Mouse (Mus musculus): ENCODE data around the gene Commd3.
A peak's percentile ranks its signal among the peaks of the same experiment; 100 is the strongest.

The Commd3 gene

DNA sequence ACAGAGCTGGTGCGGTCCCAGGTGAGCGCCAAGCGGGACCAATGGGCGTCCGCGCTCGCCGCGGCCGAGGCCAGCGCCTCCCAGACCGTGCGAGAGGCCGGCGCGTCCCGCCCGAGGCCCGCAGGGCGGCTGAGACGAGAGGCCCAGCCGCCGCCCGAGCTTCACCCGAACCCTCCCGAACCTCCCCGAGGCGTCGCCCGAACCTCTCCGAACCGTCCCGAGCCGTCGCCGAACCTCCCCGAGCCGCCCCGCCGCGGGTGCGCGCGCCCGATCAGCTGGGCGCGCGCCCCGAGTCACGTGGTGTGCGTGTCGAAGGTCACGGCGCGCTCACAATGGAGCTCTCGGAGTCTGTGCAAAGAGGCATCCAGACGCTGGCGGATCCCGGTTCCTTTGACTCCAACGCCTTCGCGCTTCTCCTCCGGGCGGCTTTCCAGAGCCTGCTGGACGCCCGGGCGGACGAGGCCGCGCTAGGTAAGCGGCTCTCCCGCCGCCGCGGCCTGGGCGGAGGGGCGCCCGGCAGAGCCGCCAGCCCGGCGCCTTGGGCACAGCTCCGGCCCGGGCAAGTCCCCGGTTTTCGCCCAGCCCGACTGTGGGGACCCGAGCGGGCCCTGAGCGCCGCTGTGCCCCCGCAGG lies at the start of gene Commd3:
Gene Commd3 (plus strand): TSS at position 252 of the 633 bp plus-strand sequence.
- DNase-seq, result peak; percentile 85 to 89

DNA sequence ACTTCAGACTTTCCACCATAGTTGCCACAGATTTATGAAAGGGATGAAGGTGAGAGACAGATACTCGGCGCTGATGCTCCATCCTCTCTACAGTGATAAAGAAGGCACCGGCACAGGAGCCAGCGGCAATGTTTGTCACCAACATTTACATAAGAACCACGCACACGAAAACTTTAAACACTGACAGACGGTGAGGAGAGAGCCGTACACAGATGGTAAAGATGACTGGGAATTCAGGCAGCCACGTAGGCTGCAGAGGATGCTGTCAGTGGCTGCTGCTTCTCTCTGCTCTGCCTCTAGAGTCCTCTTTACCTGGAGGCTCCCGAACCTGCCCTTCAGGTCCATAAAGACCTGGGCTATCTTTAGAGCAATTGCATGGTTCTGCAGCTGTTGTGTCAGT lies 49.0 kb upstream of the Commd3 start:
- no peak for DNase-seq

DNA sequence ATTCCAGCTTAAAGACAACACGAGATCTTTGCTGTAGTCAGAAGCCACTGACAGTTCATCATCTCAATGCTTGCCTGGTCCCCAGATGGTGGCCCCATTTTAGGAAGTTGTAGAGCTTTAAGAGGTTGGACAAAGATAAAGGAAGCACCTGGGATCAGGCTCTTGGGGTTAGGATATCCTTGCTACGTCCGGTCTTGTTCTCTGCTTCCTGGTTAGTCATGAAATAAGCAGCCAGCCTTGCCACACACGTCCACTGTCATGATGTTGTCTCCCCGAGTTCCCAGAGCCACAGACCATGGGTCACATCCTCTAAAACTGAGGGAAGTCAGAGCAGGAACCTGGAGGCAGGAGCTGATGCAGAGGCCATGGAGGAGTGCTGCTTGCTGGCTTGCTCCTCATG lies 41.6 kb upstream of the Commd3 start:
- no peak for DNase-seq

DNA sequence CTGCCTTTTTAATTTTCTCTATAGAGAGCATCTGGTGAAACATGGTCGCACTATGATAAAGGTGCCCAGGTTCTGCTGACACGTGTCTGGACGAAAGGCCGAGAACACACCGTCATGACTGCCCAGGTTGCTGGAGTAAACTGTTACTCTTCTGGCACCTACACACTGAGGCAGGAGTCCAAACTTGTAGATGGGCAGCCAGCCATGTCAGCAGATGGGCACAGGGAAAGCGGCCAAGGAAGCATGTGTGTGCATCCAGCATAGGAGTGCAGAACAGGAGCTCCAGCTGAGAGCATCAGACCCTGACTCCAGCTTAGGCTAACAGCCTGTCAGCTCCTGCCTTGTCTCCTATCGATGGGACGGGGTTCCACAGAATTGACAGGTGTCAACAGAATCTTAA lies 37.1 kb upstream of the Commd3 start:
- no peak for DNase-seq

DNA sequence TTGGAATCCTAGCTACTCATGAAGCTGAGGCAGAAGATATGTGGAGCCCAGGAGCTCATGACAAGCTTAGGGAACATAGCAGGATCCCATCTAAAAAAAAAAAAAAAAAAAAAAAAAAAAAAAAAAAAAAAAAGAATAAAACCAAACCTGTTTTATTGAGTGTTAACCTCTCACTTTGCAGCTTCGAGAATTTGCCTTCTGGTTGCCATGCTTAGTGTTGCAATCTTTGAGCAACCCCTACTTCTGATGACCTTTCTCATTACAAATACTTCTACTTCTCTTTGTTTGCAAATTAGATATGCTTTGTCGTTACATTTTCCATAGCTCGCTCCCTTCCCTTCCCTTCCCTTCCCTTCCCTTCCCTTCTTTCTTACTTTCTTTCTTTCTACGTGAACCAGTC lies 23.6 kb upstream of the Commd3 start:
- DNase-seq, result no peak

DNA sequence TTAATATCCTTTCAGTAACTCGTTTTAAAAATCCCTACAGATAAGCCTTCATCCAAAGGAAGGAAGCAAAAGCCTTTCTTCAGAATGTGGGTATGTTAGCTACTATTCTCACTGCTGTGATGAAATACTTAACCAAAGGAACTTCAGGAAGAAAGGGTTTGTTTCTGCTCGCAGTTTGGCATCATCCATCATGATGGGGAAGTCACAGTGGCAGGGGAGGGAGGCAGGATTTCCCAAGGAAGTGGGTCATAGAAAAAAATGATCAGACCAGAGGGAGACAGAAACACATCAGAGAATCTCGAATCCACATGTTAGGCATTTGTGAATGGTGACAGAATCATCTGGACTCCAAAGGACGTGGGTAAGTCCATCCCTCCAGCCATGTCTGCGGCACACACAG lies 17.4 kb upstream of the Commd3 start:
- no peak for DNase-seq

DNA sequence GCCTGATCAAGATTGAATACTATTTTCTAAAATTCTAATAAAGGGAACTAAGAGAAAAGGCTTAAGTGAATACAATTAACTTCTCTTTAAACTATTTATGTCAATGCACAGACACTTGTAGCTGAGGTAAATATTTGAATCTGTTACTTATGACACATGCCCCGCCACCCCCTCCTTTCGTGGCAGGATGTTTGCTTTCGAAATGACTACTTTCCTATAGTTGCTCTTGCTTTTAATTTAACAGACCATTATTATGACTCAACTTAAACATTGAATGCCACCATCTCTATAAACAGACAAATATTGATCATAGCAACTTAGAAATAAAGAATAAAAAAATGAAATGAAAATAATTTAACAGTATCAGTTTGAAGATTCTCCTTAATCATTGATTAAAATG lies 8.2 kb upstream of the Commd3 start:
- DNase-seq, result no peak

DNA sequence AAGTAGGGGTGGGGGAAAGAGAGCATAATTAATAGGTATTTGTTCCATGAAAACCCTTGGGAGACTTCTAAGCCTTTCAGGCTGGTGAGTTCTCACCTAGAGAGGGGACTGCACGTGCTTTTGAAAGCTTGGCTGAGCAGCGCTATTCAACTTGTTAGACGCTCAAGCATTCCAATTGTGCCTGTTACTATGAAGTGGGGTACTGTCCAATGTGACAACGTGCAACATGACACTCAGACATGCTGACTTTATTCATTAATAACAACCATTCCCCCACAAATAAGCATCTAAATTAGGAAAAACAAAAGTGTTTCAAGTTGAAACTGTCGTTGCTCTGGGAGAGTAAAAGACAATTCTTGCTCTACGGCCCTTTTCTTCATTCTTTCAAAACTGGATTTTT lies 1.1 kb upstream of the Commd3 start:
- no peak for DNase-seq

DNA sequence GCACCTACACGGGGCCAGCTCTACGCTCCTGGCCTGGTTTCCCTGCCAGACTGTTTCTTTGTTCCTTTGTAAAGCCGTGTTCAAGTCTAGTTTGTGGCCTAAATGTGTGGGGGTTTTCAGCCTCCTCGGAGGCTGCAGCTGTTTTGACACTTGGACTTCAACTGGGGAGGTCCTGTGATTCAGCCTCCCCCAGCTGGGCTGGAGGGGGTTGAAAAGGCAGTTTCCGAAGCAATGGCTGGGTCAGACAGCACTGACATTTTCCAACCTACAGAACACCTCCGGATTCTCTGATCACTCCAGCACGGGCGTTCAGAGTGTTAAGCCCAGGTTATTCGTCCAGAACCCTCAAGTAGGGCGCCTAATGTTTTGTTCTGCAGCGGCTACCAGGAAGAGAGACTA lies 581 bp downstream of the Commd3 start:
- DNase-seq, result no peak

DNA sequence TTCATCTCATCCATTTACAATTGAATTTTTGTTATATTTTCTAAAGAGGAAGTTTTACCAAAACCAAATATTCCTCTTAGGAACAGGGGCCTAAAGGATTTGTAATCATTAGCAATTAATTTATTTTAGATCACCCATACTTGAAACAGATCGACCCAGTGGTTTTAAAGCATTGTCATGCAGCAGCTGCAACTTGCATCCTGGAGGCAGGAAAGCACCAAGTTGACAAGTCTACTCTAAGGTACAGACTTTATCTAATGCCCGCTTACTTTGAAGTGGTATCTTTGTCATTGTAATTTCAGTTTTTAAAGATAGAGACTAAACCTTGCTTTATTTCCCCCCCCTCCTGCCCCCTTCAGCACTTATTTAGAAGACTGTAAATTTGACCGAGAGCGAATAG lies 1.6 kb downstream of the Commd3 start:
- no peak for DNase-seq

DNA sequence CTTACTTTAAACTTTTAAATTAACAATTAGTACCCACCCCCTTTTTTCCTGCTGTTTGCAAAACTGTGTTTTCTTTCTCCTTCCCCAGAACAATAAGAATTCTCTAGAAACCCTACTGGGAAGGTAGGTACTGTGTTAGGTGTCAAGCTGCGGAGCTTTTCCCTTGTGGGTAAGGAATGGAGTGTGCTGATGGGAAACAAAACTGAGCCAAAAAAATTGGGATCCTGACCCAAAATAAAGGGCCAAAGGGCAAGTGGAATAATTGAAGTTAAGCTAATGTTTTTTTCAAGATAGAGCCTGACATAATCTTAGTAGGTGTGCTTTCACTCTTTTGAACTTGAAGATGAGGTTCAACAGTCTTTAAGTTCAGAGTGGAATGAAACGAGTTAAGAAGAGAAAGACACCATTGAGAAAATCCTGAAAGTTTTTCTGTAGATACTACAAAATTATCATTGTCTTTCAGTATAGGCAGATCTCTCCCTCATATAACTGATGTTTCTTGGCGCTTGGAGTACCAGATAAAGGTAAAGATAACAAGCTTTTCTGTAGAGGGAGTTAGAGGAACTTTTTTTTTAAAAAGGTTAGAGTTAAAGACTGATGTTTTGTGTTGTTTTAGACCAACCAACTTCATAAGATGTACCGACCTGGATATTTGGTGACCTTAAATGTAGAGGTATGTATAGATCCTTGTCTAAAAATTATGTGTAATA lies 2.2 kb downstream of the Commd3 start:
- no peak for DNase-seq

DNA sequence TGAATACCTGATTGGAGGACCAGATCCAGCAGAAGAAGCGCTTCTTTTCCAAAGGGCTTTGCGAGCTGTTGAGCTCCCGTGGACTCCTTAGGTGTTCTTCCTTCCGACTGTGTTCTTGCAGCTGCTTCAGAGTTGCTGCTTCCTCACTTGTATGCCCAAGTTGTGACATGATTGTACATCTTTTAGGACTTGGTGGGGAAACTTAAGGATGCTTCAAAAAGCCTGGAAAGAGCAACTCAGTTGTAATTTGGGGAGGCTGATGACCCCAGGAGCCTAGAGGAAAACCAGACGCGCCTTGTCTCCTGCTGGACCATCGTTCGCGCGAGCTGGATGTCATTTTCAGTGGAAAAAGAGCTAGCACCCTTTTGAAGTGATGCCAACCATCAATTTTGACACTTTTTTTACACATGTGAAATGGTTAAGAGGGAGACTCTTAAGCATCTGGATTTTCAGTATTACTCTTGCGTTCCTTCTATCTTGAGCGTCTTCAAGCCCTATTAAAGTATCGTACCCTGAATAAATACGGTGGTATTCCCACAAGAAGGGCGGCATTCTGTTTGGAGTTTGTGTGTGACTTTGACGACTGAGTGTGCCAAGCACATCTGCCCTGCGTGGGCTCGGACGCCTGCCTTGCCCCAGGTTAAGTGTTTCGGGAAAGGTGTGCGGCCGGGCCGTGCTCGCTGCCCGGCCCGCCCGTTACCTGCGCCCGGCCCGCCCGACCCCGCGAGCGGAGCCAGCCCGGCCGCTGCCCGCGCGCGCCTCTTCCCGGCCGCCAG lies 3.7 kb downstream of the Commd3 start:
- no peak for DNase-seq

DNA sequence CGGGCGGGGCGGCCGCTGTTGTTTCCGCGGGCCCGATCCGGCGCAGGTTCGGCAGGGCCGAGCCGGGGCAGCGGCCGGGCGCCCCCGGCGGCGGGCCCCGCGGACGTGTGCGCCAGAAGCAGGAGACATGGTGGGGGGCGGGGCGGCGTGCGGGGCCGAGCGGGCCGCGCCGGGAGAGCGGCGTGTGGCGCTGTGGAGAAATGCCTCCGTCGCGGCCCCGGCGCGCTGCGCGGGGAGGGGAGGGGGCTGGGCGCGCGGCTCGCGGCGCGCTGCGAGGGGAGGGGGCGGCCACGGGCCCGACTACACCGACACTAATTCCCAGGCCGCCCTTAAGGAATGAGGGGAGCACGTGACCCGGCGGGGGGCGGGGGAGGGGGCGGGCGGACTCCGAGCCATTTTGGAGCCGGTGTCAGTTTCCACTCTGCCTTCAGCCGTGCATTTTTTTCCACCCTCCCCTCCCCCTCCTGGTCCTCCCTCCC lies 4.3 kb downstream of the Commd3 start:
- peak; percentile 68 to 73 for DNase-seq

DNA sequence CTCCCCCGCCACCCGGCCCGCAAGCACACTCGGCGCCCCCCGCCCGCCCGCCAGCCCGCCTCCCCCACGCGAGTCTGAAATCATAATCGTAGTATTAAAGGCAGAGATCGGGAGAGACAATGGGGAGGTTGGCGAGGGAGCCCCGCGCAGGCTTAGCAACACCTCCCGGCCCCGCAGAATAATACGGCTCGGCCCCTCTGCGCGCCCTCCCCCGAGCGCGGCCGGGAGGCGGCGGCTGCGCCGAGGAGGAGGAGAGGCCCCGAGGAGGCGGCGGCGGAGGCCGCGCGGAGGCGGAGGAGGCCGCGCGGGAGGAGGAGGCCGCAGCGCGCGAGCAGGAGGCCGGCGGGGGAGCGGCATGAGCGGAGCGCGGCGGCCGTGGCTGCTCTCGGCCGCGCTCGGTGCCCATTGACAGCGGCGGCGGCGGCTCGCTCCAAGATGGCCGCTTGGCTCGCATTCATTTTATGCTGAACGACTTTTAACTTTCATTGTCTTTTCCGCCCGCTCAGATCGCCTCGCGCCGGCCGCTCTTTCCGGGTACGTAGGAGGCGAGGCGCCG lies 4.8 kb downstream of the Commd3 start, which contains the start of gene Bmi1:
Gene Bmi1 (plus strand): TSS at position 83 of the 556 bp plus-strand sequence.
- peak; percentile 66 to 73 for DNase-seq

DNA sequence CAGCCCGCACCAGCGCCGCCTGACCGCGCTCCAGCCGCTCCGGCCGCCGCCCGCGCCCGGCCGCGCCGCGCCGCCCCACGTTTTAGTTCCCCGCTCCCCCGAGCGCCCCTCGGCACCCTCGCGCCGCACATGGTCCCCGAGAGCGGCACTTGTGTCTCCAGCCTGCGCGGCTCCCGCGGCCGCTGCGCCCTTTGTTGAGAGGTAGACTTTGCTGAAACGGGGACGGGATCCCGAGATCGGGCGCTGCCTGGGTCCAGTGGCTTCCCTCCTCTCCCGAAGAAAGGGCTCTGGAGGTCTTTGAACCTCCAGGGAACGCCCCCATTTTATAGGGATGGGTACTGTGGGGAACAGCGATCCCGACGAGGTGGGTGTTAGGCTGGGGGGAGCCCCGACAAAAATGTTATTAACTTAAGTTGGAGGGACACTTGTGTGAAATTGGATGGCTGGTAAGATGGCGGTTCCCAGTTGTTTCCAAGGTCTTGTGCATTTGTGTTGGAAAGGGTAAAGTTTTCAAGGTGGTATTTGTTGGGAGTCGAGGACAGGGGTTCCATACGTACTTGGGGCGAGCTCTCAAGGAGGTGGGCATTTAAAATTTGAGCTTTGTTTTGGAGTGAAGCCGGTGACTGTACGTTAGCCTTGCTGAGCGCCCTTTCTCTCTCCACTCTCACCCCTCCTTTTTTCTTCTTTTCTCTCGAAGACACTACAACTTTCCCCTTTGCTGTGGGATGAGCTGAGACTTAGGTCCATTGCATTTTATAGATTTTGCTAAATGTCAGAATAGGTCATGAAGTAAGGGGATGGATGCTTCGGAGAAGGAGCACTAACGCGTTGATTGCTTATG lies 5.7 kb downstream of the Commd3 start:
- DNase-seq, result peak; percentile 59 to 71

DNA sequence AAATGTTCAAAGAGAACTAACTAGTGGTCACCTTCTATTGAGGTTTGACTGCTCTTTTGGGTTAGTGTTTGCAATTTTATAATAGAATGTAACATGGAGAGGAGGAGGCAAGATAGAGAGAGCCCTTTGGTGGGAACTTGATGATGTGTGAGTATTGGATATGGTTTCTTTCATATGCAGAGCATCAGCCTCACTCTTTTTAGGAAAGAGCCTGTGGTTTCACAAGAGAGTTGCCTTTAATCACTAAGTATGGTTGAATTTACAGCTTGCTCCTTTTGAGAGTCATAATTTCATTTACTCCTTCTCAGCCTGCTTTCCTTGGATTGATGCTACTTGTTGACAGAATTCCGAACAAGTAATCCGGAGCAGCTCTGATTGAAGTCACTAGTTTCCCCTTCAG lies 7.5 kb downstream of the Commd3 start:
- DNase-seq, result no peak

DNA sequence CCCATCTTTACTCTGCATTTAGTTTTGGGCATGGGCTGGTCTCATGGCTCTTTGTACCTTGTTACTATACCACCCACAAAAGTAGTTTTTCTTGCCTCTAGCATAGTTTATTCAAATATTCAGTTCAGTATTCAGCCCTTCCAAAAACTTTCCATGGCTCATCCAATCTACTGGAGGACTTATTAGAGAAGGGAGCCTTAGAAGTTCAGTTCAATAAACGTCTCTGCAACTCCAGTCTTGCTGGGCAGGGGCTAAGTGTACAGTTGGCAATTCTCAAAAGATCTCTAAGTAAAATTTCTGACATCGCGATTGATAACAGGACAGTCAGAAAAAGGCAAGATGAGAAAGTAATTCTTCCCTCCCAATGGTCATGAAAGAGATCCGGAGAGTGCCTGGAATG lies 8.3 kb downstream of the Commd3 start:
- no peak for DNase-seq

DNA sequence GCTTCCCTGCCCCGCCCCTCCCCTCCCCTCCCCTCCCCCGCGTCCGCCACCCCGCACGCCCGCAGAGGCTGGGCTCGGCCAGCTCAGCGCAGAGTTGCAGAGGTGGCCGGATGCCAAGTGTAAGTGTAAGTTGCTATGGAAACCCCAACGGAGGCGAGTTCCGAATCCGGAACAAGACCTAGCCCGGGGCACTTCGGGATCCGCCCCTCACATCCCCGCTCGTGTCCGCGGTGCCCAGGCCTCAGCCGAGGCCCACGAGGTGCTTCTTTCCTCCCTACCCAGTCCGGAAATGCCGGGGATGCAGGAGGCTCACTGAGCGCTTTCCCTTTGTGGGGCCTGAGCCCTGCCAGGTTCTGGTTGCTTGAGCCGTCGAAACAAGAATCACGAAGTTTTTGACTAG lies 8.8 kb downstream of the Commd3 start:
- peak; percentile 34 to 50 for DNase-seq

DNA sequence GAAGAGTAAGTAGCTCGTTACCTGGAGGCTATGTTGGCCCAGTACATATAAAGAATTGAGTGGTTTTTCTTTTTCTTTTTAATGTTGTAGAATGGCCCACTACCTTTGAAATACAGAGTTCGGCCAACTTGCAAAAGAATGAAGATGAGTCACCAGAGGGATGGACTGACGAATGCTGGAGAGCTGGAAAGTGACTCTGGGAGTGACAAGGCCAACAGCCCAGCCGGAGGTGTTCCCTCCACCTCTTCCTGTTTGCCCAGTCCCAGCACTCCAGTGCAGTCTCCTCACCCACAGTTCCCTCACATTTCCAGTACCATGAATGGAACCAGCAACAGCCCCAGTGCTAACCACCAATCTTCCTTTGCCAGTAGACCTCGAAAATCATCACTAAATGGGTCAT lies 11.9 kb downstream of the Commd3 start:
- DNase-seq, result no peak

DNA sequence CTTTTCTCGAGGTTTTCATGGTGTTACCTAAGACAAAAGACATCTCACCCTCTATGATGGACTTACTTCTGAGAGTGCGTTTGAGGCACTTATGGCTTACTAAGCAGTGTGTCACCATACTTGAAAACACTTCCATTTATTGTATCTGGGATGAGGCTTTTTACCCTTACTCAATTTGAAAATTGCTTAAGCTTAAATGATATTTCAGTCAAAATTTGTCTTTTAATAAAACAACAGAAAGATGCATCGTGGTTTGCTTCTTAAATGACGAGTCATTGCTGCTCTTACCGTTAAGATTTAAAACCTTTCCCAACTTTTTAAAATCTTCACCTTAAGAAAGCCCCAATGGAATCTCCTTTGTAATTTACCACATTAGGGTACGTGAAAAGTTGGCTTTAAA lies 14.2 kb downstream of the Commd3 start:
- DNase-seq, result no peak

DNA sequence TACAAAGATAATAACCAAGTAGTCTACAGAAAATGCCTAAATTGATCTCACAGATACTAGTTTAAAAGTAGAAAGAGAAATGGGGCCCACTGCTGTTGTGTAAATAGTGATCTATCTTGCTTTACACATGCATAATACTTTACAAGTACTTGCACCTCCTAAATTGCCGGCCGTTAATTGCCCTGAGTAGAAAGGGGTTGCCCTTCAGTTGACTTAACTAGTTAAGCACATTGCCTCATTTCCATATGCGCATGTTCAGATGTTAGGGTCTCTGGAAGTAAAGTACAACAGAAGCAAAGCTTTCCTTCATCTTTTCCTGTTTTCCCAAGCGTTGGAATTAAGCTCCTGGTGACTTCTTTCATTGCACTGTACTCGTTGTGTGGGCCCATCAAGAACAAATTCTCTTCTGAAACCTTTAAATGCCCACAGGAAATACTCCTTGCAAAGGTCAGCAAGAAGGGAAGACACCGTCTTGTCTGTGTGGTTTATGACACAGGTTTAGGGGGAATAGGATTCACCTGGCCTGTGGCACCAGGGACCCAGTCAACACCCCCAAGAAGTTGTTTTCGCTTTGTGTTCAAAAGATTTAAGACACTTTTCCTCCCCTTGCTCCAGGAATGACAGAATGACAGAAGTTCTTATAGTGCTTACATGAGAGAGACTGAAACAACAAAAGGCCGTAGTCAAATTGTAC lies 14.8 kb downstream of the Commd3 start:
- DNase-seq, result no peak

DNA sequence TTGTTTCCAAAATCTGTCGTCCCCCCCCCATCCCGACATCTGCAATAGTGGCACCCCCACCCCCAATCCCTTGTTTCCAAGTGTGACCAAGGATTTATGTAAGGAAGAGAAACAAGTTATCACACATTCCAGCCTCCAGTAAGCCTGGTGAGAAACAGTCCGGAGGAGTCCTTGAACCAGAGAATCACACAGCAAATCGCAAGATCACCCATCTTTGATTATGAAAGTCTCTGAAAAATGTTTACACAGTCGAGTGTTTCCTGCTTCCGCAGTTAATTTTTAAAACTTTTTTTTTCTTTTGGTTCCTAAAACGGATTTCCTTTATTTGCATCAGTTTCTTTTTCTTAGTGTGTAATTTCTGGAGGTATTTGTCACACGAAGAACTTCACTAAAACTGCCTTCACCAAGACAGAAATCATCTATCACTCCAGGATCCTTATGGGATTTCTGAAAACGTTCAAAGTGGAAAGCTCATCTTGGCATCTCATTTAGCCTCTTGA lies 15.5 kb downstream of the Commd3 start:
- no peak for DNase-seq

Data from thymus, postnatal 36 days (tissue).